Mouse (Mus musculus) stomach, postnatal 0 days (tissue): ENCODE measurements around the gene Tnr.

Experiments
- CTCF ChIP-seq: IDR thresholded peaks from 2 replicates; pipeline ENCODE4 v1.5.1; 2016; ENCODE audit warnings: antibody characterized with exemption, low read depth, mild to moderate bottlenecking, moderate library complexity
- EP300 ChIP-seq: optimal IDR thresholded peaks from 2 replicates; pipeline ENCODE3; 2016; ENCODE audit warnings: antibody characterized with exemption

- TF ChIP-seq EP300: no peak
- TF ChIP-seq CTCF: no peak
These were observed 444.8 kb downstream of the Tnr start for GRCm38 (mm10) chr1:159968395-159968794.
